Mouse (Mus musculus) midbrain, embryonic 12.5 days (tissue): Measurements from ENCODE around the gene Gm17657. TPM values are rescaled to one million over a fixed set of nuclear protein-coding genes. Genes with fewer than 3 reads are reported as not detected.
"Not testable (repeated sequence)": the region's sequence is repeated elsewhere in the genome, so short reads cannot be mapped to it uniquely, and the experiment has no call there.

ENCODE experiments used
- ATAC-seq: fragments of 200-750 bp; cut with Nextera tagmentation; 2 replicates; pipeline ENCODE4 v1.8.0; 2017; ENCODE audit warnings: low read depth, moderate TSS enrichment, moderate library complexity; ENCODE audit not compliant: low FRiP score
- H3K27ac ChIP-seq: fragments of 300-500 bp; sonication (generic); replicated peaks from 2 replicates; pipeline ENCODE4 v1.5.1; 2016; ENCODE audit warnings: mild to moderate bottlenecking
- H3K27me3 ChIP-seq: fragments of 300-500 bp; sonication (generic); 2 replicates; pipeline ENCODE4 v1.6.1; 2016; ENCODE audit warnings: mild to moderate bottlenecking
- H3K36me3 ChIP-seq: fragments of 300-500 bp; sonication (generic); 2 replicates; pipeline ENCODE4 v1.6.1; 2016
- H3K4me1 ChIP-seq: fragments of 300-500 bp; sonication (generic); 2 replicates; pipeline ENCODE4 v1.6.1; 2016
- H3K4me2 ChIP-seq: fragments of 300-500 bp; sonication (generic); replicated peaks from 2 replicates; pipeline ENCODE4 v1.6.1; 2016; ENCODE audit warnings: mild to moderate bottlenecking, moderate library complexity
- H3K4me3 ChIP-seq: fragments of 300-500 bp; sonication (generic); 2 replicates; pipeline ENCODE4 v1.5.1; 2016; ENCODE audit warnings: mild to moderate bottlenecking
- H3K9ac ChIP-seq: fragments of 300-500 bp; sonication (generic); replicated peaks from 2 replicates; pipeline ENCODE4 v1.6.1; 2016; ENCODE audit warnings: mild to moderate bottlenecking, moderate library complexity
- H3K9me3 ChIP-seq: fragments of 300-500 bp; sonication (generic); 2 replicates; pipeline ENCODE4 v1.6.1; 2016; ENCODE audit warnings: mild to moderate bottlenecking
- WGBS: fragments of 180-500 bp; shearing (Covaris S2); methylation state at CpG from one replicate; pipeline ENCODE4 v1.1.7; 2016; 5-methylcytosine and 5-hydroxymethylcytosine counted together
- polyA plus RNA-seq: library from polyadenylated mRNA; unstranded; fragments of >200 nt; fragmentation: Nextera tagmentation; extraction: Ambion mirVana; gene quantifications from 2 replicates; pipeline ENCODE4 v1.2.1, GENCODE M21; 2016

Gm17657 gene
- polyA plus RNA-seq, 1 experiment from 2014 or later: not detected

GRCm38 (mm10) chr17:29514435-29514834 lies 35.0 kb downstream of the Gm17657 start:
- Histone ChIP-seq H3K27ac (no peak overlapping the region), H3K4me2 (no peak overlapping the region), H3K9me3 (no peaks in the 10 kb centered on the region), H3K27me3 (no peaks in the 10 kb centered on the region), H3K4me3 (no peak overlapping the region), H3K4me1 (no peaks in the 10 kb centered on the region), H3K9ac (no peak overlapping the region), H3K36me3 (no peaks in the 10 kb centered on the region)
- 3% methylated on average over 11 of the region's 11 CpGs for WGBS
- ATAC-seq: 0 out of 2 replicates have a peak, but pooled peaks have one; percentile 49

DNA sequence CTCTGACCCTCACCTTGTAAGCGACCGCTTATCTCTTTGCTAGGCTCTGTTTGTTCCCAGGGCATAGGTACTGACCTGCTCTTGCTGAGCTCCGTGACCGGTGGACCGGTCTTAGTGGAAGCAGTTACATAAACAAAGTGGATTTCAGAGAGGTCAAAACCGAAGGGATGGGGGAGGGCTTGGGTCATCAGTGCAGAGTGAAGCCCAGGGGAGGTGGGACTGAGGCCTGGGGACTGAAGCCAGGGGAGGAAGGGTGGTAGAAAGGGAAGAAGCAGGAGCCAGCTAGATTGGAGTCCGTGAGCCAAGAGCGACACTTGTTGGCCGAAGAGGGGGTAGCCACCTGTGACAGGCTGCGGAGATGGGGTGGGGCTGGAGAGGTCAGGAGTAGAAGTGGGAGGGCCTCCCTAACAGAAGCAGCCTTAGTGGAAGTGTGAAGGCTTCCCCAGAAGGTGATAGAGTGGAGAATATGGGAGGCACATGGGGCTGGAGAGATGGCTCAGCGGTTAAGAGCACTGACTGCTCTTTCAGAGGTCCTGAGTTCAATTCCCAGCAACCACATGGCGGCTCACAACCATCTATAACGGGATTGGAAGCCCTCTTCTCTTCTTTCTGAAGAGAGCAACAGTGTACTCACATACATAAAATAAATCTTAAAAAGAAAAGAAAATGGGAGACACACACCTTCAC lies 36.3 kb downstream of the Gm17657 start:
- H3K36me3 ChIP-seq: no peaks in the 10 kb centered on the region
- H3K4me2 ChIP-seq: no peak overlapping the region
- no peaks in the 10 kb centered on the region for H3K27me3 ChIP-seq
- no peaks in the 10 kb centered on the region for H3K9me3 ChIP-seq
- no peak overlapping the region for H3K4me3 ChIP-seq
- H3K27ac ChIP-seq: no peak overlapping the region
- H3K4me1 ChIP-seq: no peaks in the 10 kb centered on the region
- peak; percentile 41; the same call in 1 of the 2 replicates for ATAC-seq
- WGBS: 42% methylated on average over 13 of the region's 13 CpGs
- H3K9ac ChIP-seq: 0 out of 2 replicates have a peak overlapping the region, but pooled peaks have one; percentile 24

DNA sequence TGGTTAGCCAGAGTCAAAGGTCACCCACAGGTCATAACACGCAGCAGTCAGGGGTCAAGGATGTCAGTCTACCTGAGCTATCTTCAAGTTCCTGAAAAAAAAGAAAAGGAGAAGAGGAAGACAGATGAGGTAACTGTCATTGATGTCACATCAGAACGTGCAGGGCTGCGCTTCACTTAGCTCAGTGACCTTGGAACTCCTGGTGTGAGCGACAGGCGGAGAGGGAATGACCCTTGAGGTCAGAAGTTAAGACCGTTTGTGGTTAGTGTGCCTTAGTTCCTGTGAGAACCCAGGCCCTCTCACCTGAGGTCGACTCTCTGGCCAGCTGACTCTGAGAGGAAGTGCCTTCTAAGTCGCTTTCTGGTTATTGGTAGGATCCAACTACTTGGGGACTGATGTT lies 38.7 kb downstream of the Gm17657 start:
- Histone ChIP-seq H3K4me3 (no peak overlapping the region), H3K27me3 (no peaks in the 10 kb centered on the region), H3K4me2 (no peak overlapping the region)

GRCm38 (mm10) chr17:29508927-29509608 lies 40.4 kb downstream of the Gm17657 start:
- H3K4me1 ChIP-seq: no peaks in the 10 kb centered on the region
- no peak overlapping the region for H3K27ac ChIP-seq
- no peak for ATAC-seq
- no peak overlapping the region for H3K4me2 ChIP-seq
- no peaks in the 10 kb centered on the region for H3K27me3 ChIP-seq
- H3K4me3 ChIP-seq: no peak overlapping the region
- no peaks in the 10 kb centered on the region for H3K36me3 ChIP-seq
- H3K9ac ChIP-seq: no peak overlapping the region
- 77% methylated on average over 12 of the region's 12 CpGs for WGBS
- H3K9me3 ChIP-seq: no peaks in the 10 kb centered on the region

More for the DNA sequence above, 38.7 kb downstream of the Gm17657 start:
- Histone ChIP-seq H3K36me3 (no peaks in the 10 kb centered on the region), H3K4me1 (no peaks in the 10 kb centered on the region), H3K9ac (no peak overlapping the region), H3K9me3 (no peaks in the 10 kb centered on the region), H3K27ac (no peak overlapping the region)
- no peak for ATAC-seq
- WGBS: 74% methylated on average over 8 of the region's 8 CpGs

DNA sequence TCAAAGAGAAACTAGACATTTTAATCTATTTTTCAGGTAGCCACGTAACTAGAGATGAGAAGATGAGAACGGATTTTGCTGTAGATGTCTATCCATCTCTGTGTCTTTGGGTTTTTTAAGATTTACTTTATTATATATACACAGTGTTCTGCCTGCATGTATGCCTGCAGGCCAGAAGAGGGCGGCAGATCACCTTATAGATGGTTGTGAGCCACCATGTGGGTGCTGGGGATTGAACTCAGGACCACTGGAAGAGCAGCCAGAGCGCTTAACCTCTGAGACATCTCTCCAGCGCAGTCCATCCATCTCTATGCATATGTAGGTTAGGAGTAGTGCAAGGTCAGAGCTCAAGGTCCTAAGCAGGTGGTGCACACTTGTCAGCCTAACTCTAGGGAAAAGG lies 45.7 kb downstream of the Gm17657 start:
- no peak for ATAC-seq
- Histone ChIP-seq H3K4me1 (no peaks in the 10 kb centered on the region), H3K4me3 (no peak overlapping the region), H3K9me3 (no peaks in the 10 kb centered on the region), H3K36me3 (no peaks in the 10 kb centered on the region), H3K4me2 (no peak overlapping the region), H3K27me3 (peaks cover 4% of the 10 kb centered on the region; the same call in 1 of the 2 replicates), H3K9ac (no peak overlapping the region), H3K27ac (no peak overlapping the region)
- WGBS: 72% methylated on average over 5 of the region's 5 CpGs

- 25% methylated on average over 32 of the region's 32 CpGs for WGBS
- Histone ChIP-seq H3K9me3 (no peaks in the 10 kb centered on the region), H3K27ac (no peak overlapping the region), H3K4me1 (no peaks in the 10 kb centered on the region), H3K4me2 (no peak overlapping the region), H3K4me3 (no peak overlapping the region), H3K27me3 (peaks cover 4% of the 10 kb centered on the region; the same call in 1 of the 2 replicates), H3K36me3 (no peaks in the 10 kb centered on the region), H3K9ac (no peak overlapping the region)
- no peak for ATAC-seq
Measured at GRCm38 (mm10) chr17:29502669-29503665, 46.5 kb downstream of the Gm17657 start.

DNA sequence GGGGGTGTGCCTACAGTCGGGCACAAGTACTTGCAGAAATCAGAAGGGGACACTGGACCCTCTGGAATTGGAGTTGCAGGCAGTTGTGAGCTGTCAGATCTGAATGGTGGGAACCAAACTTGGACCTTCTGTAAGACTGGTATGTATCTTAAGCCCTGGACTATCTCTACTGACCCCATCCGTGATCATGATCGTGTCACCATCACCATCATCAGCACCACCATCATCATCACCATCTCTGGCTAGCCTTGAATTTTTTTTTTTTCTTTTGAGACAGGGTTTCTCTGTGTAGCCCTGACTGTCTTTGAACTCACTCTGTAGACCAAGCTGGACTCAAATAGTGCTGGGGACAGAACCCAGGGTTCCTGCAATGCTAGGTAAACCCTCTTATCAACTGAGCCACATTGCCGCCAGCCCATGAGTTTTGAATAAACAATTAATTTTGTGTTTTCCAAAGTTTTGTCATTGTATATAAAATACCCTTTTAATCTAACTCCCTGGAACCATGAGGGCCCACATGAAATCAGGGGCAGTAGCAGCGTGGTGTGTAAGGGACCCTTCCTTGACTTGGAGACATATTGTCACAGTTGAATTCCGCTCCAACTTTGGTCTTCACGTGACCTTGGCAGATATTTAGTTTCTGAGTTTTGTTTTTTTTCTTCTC lies 47.3 kb downstream of the Gm17657 start:
- H3K4me2 ChIP-seq: no peak overlapping the region
- WGBS: 80% methylated on average over 7 of the region's 7 CpGs
- H3K27ac ChIP-seq: no peak overlapping the region
- no peak overlapping the region for H3K9ac ChIP-seq
- no peak for ATAC-seq
- peaks cover 4% of the 10 kb centered on the region; the same call in 1 of the 2 replicates for H3K27me3 ChIP-seq
- H3K9me3 ChIP-seq: no peaks in the 10 kb centered on the region
- H3K4me3 ChIP-seq: no peak overlapping the region
- no peaks in the 10 kb centered on the region for H3K4me1 ChIP-seq
- no peaks in the 10 kb centered on the region for H3K36me3 ChIP-seq

DNA sequence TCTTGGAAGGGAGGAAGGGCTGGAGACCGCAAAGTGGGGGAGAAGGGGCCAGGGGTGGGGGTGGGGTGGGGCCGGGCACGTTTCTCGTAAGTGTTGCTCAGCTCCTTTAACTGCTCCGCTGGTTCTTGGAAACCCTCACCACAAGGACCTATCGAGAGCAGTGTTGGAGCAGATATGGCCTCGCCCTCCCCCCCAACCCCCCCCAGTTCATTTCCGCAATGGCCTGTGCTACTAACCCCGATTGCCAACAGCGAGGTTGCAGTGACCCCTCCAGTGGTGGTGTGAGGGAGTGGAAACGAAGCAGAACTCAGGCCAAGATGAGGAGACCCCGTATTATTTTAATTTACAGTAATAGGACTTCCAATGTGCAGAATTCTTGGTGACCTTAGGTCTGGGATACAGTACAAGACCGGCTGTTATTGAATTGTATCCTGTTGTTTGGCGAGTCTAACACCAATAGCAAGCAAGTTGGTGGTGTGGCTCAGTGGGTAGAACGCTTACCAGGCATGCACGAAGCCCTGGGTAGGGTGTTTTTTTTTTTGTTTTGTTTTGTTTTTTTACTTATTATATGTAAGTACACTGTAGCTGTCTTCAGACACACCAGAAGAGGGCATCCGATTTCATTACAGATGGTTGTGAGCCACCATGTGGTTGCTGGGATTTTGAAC lies 48.5 kb downstream of the Gm17657 start:
- WGBS: 86% methylated on average over 17 of the region's 17 CpGs
- ATAC-seq: no peak
- Histone ChIP-seq H3K36me3 (no peaks in the 10 kb centered on the region), H3K4me3 (no peak overlapping the region), H3K9me3 (no peaks in the 10 kb centered on the region), H3K9ac (no peak overlapping the region), H3K27me3 (peaks cover 4% of the 10 kb centered on the region; the same call in 1 of the 2 replicates), H3K4me1 (no peaks in the 10 kb centered on the region), H3K4me2 (no peak overlapping the region), H3K27ac (no peak overlapping the region)

- 75% methylated on average over 7 of the region's 7 CpGs for WGBS
- H3K4me3 ChIP-seq: no peak overlapping the region
- no peaks in the 10 kb centered on the region for H3K4me1 ChIP-seq
- H3K9ac ChIP-seq: no peak overlapping the region
- ATAC-seq: no peak
- H3K27ac ChIP-seq: no peak overlapping the region
- no peak overlapping the region for H3K4me2 ChIP-seq
- H3K9me3 ChIP-seq: no peaks in the 10 kb centered on the region
- peaks cover 4% of the 10 kb centered on the region; the same call in 1 of the 2 replicates for H3K27me3 ChIP-seq
- H3K36me3 ChIP-seq: no peaks in the 10 kb centered on the region
Measured at GRCm38 (mm10) chr17:29500243-29500740, 49.1 kb downstream of the Gm17657 start.

GRCm38 (mm10) chr17:29499511-29499910 lies 49.9 kb downstream of the Gm17657 start:
- no peak overlapping the region for H3K4me3 ChIP-seq
- WGBS: 80% methylated on average over 6 of the region's 6 CpGs
- no peak overlapping the region for H3K9ac ChIP-seq
- peaks cover 3% of the 10 kb centered on the region; the same call in 1 of the 2 replicates for H3K4me1 ChIP-seq
- H3K27ac ChIP-seq: no peak overlapping the region
- ATAC-seq: no peak
- peaks cover 4% of the 10 kb centered on the region; the same call in 1 of the 2 replicates for H3K27me3 ChIP-seq
- peaks cover 5% of the 10 kb centered on the region for H3K36me3 ChIP-seq
- H3K9me3 ChIP-seq: no peaks in the 10 kb centered on the region
- no peak overlapping the region for H3K4me2 ChIP-seq

DNA sequence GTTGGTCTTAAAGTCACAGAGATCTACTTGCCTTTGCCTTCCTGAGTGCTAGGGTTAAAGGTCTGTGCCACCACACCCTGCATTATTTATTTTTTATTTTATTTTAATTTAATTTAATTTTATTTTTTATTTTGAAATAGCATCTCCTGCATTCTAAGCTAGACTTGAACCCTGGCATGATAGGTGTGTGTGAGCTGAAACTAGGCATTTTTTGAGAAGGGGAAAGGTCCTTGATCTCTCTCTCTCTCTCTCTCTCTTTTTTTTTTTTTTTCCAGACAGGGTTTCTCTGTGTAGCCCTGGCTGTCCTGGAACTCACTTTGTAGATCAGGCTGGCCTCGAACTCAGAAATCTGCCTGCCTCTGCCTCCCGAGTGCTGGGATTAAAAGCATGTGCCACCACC lies 50.5 kb downstream of the Gm17657 start:
- not testable (repeated sequence) for H3K27me3 ChIP-seq, H3K4me1 ChIP-seq, H3K36me3 ChIP-seq, H3K9me3 ChIP-seq, H3K9ac ChIP-seq, H3K4me2 ChIP-seq, H3K4me3 ChIP-seq, ATAC-seq, H3K27ac ChIP-seq
- WGBS: 86% methylated on average over 2 of the region's 2 CpGs
